Mouse (Mus musculus): ENCODE measurements around the gene Dsp. TPM values are rescaled to one million over a fixed set of nuclear protein-coding genes. Genes with fewer than 3 reads are reported as not detected.

Dsp gene
- total and polyA plus RNA-seq, 2 experiments from 2014 or later, result 0.07 to 2.7 TPM

DNA sequence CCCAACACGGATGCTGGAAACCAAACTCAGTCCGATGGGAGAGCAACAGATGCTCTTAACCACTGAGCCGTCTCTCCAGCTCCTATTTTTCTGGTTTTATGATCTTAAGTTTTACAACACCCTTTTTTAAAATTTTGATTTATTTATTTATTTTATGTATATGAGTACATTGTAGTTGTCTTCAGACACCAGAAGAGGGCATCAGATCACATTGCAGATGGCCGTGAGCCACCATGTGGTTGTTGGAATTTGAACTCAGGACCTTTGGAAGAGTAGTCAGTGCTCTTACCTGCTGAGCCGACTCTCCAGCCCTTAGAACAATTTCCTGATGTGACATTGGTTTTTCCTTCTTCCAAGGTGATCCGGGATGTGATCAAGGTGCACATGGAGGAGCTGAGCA lies 69.2 kb downstream of the Dsp start:
- Histone ChIP-seq H3K27me3 (ENCODE audit: insufficient read depth, low read length) (no peaks in the 10 kb centered on the region), H3K9ac (replicated peaks; ENCODE audit: low read length, poor library complexity, severe bottlenecking) (no peak overlapping the region), H3K4me3 (ENCODE audit: low read depth, low read length) (no peak overlapping the region), H3K4me2 (ENCODE audit: low read depth, low read length, poor library complexity, severe bottlenecking) (no peak overlapping the region), H3K9me3 (ENCODE audit: low read length) (no peaks in the 10 kb centered on the region), H3K36me3 (ENCODE audit: insufficient read depth, low read length) (peaks cover 61% of the 10 kb centered on the region), H3K27ac (ENCODE audit: low read depth, low read length) (no peak overlapping the region), H3K4me1 (ENCODE audit: insufficient read depth, low read length) (no peaks in the 10 kb centered on the region)
- ATAC-seq (ENCODE audit: low FRiP score), result no peak
- 96% methylated on average over 6 of the region's 6 CpGs for WGBS
- no peak for DNase-seq (ENCODE audit: low spot score)
- peak; percentile 60 for TF ChIP-seq CTCF (IDR thresholded peaks at IDR 0.05)

DNA sequence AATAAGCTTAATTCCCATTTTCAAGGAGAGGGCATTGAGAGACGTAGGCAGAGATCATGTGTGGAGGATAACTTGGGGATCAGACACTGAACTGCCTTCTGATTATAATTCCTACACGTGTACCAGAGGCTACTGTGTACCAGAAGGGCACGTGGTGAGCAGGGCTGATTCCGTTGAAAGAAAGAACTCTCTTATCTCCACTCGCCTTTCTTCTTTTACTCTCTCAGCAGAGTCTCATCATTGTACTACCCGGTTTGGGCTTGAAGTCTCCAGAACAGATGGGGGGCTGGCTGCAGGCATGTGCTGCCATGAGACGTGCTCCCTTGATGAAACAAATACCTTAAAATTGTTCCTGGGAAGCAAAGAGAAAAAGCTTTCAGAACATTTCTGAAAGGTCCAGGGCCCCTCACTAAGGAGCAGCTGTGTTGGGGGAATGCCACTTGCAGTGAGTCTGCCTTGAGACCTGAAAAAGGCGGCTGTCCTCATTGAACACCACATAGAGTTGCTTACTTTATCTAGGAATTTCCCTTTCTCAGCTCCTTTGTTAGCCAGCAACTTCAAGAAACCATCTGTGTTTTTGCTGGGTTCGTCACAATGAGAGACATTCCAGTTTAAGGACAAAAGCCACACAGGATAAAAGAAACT lies 79.2 kb downstream of the Dsp start:
- Histone ChIP-seq H3K4me2 (ENCODE audit: low read depth, low read length, poor library complexity, severe bottlenecking) (no peak overlapping the region), H3K4me1 (ENCODE audit: insufficient read depth, low read length) (no peaks in the 10 kb centered on the region), H3K9ac (replicated peaks; ENCODE audit: low read length, poor library complexity, severe bottlenecking) (no peak overlapping the region), H3K36me3 (ENCODE audit: insufficient read depth, low read length) (peaks cover 12% of the 10 kb centered on the region; the same call in 1 of the 2 replicates), H3K4me3 (ENCODE audit: low read depth, low read length) (no peak overlapping the region), H3K9me3 (ENCODE audit: low read length) (no peaks in the 10 kb centered on the region), H3K27me3 (ENCODE audit: insufficient read depth, low read length) (no peaks in the 10 kb centered on the region), H3K27ac (ENCODE audit: low read depth, low read length) (no peak overlapping the region)
- 70% methylated on average over 9 of the region's 9 CpGs for WGBS
- DNase-seq (ENCODE audit: low spot score) (no peak), ATAC-seq (ENCODE audit: low FRiP score) (0 out of 2 replicates have a peak, but pooled peaks have one; percentile 31)
- no peak for TF ChIP-seq CTCF (IDR thresholded peaks at IDR 0.05)

DNA sequence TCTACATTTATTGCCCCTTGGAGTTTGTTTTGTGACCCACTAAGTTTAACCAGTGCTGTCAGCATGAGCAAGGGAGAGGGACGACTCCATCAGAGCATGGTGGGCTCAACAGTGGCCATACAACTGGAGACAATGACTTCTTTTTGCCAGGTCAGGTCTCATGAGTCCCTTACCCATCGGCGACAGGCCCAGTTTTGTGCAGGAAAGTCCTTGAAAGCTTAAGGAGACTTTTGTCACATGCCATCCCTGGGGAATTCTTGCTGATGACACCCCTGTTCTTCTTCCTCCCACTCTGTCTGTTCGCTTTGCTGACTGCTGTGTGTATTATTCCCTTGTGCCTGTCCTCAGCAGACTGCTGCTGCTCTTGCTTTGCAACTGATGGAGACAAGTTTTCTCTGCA lies 81.3 kb downstream of the Dsp start:
- Histone ChIP-seq H3K27me3 (ENCODE audit: insufficient read depth, low read length) (no peaks in the 10 kb centered on the region), H3K27ac (ENCODE audit: low read depth, low read length) (no peak overlapping the region), H3K4me3 (ENCODE audit: low read depth, low read length) (no peak overlapping the region), H3K4me1 (ENCODE audit: insufficient read depth, low read length) (no peaks in the 10 kb centered on the region), H3K9me3 (ENCODE audit: low read length) (no peaks in the 10 kb centered on the region), H3K4me2 (ENCODE audit: low read depth, low read length, poor library complexity, severe bottlenecking) (no peak overlapping the region), H3K36me3 (ENCODE audit: insufficient read depth, low read length) (peaks cover 12% of the 10 kb centered on the region; the same call in 1 of the 2 replicates), H3K9ac (replicated peaks; ENCODE audit: low read length, poor library complexity, severe bottlenecking) (no peak overlapping the region)
- no peak for TF ChIP-seq CTCF (IDR thresholded peaks at IDR 0.05)
- DNase-seq (ENCODE audit: low spot score) (no peak), ATAC-seq (ENCODE audit: low FRiP score) (no peak)
- 89% methylated on average over 4 of the region's 4 CpGs for WGBS

DNA sequence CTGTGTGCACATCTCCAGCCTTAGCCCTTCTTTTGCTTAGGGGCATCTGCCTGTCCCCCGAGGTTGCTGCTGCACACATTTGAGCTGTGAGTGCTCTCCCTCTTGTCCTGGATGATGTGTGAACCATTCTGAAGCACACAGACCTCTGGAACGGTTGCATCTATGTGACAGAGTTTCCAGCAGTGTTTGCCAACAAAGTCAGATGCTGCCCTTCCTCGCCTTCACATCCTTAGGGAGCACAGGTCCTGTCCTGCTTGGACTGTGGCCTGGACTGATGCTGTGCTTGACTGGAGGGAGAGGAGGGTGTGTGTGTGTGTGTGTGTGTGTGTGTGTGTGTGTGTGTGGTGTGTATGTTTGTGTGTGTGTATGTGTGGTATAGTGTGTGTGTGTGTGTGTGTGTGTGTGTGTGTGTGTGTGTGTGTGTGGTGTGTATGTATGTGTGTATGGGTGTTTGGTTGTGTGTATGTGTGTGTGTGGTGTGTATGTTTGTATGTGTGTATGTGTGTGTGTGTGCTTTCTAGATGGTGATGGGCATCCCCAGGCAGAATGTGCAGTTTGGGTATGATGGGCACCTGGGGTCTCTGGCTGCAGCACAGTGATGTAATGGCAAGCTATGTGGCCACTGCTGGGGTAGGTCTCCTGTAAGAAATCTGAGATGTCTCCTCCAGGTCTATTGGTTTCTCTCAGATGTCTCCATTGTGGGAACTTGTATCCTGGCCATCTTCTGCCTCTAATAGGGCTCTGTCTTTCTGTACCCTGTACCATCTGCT lies 81.9 kb downstream of the Dsp start:
- Histone ChIP-seq H3K9ac (replicated peaks; ENCODE audit: low read length, poor library complexity, severe bottlenecking) (no peak overlapping the region), H3K9me3 (ENCODE audit: low read length) (no peaks in the 10 kb centered on the region), H3K4me1 (ENCODE audit: insufficient read depth, low read length) (no peaks in the 10 kb centered on the region), H3K27ac (ENCODE audit: low read depth, low read length) (no peak overlapping the region), H3K36me3 (ENCODE audit: insufficient read depth, low read length) (peaks cover 8% of the 10 kb centered on the region; the same call in 1 of the 2 replicates), H3K4me2 (ENCODE audit: low read depth, low read length, poor library complexity, severe bottlenecking) (no peak overlapping the region), H3K4me3 (ENCODE audit: low read depth, low read length) (no peak overlapping the region), H3K27me3 (ENCODE audit: insufficient read depth, low read length) (no peaks in the 10 kb centered on the region)
- DNase-seq (ENCODE audit: low spot score), result no peak
- no peak for TF ChIP-seq CTCF (IDR thresholded peaks at IDR 0.05)
- 83% methylated on average over 3 of the region's 3 CpGs for WGBS
- ATAC-seq (ENCODE audit: low FRiP score), result no peak

DNA sequence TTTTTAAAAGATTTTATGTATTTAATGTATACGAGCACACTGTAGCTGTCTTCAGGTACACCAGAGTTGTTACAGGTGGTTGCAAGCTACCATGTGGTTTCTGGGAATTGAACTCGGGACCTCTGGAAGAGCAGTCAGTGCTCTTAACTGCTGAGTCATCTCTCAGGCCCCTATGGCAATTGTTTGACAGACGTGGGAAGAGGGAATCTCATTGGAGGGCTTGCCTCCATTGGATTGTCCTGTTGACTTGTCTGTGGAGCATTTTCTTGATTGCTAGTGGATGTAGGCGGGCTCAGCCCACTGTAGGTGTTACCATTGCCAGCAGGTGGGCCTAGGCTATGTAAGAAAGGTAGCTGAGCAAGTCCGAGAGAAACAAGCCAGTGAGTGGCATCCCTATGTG lies 83.6 kb downstream of the Dsp start:
- no peak for TF ChIP-seq CTCF (IDR thresholded peaks at IDR 0.05)
- H3K36me3 ChIP-seq (ENCODE audit: insufficient read depth, low read length), result no peaks in the 10 kb centered on the region
- 76% methylated on average over 5 of the region's 5 CpGs for WGBS
- no peak overlapping the region for H3K9ac ChIP-seq (replicated peaks; ENCODE audit: low read length, poor library complexity, severe bottlenecking)
- H3K4me3 ChIP-seq (ENCODE audit: low read depth, low read length), result no peak overlapping the region
- DNase-seq (ENCODE audit: low spot score) (no peak), ATAC-seq (ENCODE audit: low FRiP score) (no peak)
- no peaks in the 10 kb centered on the region for H3K9me3 ChIP-seq (ENCODE audit: low read length)
- H3K27me3 ChIP-seq (ENCODE audit: insufficient read depth, low read length), result no peaks in the 10 kb centered on the region
- no peak overlapping the region for H3K4me2 ChIP-seq (ENCODE audit: low read depth, low read length, poor library complexity, severe bottlenecking)
- H3K27ac ChIP-seq (ENCODE audit: low read depth, low read length), result no peak overlapping the region
- no peaks in the 10 kb centered on the region for H3K4me1 ChIP-seq (ENCODE audit: insufficient read depth, low read length)

DNA sequence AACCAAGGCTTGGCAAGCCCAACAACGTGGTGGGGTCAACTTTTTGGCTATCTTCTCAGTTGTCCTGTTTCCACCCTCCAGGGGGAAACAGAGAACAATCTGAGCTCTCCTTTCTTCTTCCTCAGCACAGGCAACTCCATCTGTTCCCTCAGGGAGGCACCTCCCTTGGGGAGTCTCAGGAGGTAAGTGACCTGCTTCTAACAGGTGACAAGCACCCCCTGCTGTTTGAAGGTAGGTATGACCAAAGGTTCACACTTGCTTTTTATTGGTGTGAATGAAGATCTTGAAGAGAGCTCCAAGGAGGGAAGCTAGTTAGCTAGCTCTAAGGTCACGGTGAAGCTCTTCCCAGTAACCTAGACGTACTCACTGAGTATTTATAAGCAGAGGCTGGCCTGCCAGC lies 84.3 kb downstream of the Dsp start:
- no peak overlapping the region for H3K27ac ChIP-seq (ENCODE audit: low read depth, low read length)
- 66% methylated on average over 3 of the region's 3 CpGs for WGBS
- DNase-seq (ENCODE audit: low spot score) (no peak), ATAC-seq (ENCODE audit: low FRiP score) (no peak)
- no peak overlapping the region for H3K9ac ChIP-seq (replicated peaks; ENCODE audit: low read length, poor library complexity, severe bottlenecking)
- H3K9me3 ChIP-seq (ENCODE audit: low read length), result no peaks in the 10 kb centered on the region
- no peaks in the 10 kb centered on the region for H3K36me3 ChIP-seq (ENCODE audit: insufficient read depth, low read length)
- no peaks in the 10 kb centered on the region for H3K4me1 ChIP-seq (ENCODE audit: insufficient read depth, low read length)
- no peaks in the 10 kb centered on the region for H3K27me3 ChIP-seq (ENCODE audit: insufficient read depth, low read length)
- H3K4me3 ChIP-seq (ENCODE audit: low read depth, low read length), result no peak overlapping the region
- TF ChIP-seq CTCF (IDR thresholded peaks at IDR 0.05), result 0 out of 2 replicates have a peak, but pooled peaks have one; percentile 5
- no peak overlapping the region for H3K4me2 ChIP-seq (ENCODE audit: low read depth, low read length, poor library complexity, severe bottlenecking)
